Mouse (Mus musculus) urinary bladder, adult 2 months (tissue): ENCODE data around the gene Orc3. TPM values are rescaled to one million over a fixed set of nuclear protein-coding genes. Genes with fewer than 3 reads are reported as not detected.

Experiments used
- DNase-seq: peaks from one replicate; pipeline ENCODE4 v3.0.0; 2022; ENCODE audit warnings: low spot score
- polyA plus RNA-seq: library from polyadenylated mRNA; depleted of rRNA; stranded (reverse); fragments of >200 nt; gene quantifications from 2 replicates; pipeline ENCODE4 v1.2.3, GENCODE M21; 2012; rRNA removed

The Orc3 gene
- polyA plus RNA-seq = 34.3 and 35.3 TPM in 2 replicates

GRCm38 (mm10) chr4:34614630-34615094 is at the start of gene Orc3, which contains the start of gene Rars2:
Orc3 (minus strand) TSS chr4:34614944.
Rars2 (plus strand) TSS chr4:34614957.
- DNase-seq = peak; percentile 89

GRCm38 (mm10) chr4:34661927-34662326 is 47.2 kb upstream of the Orc3 start:
- DNase-seq = no peak

GRCm38 (mm10) chr4:34661514-34661913 is 46.8 kb upstream of the Orc3 start:
- no peak for DNase-seq

- no peak for DNase-seq
Measured at GRCm38 (mm10) chr4:34659012-34659411, 44.3 kb upstream of the Orc3 start.

- no peak for DNase-seq
Measured at GRCm38 (mm10) chr4:34656101-34656500, 41.4 kb upstream of the Orc3 start.

- DNase-seq = no peak
Measured at GRCm38 (mm10) chr4:34653179-34653578, 38.4 kb upstream of the Orc3 start.

- no peak for DNase-seq
Measured at GRCm38 (mm10) chr4:34644779-34645178, 30.0 kb upstream of the Orc3 start.

GRCm38 (mm10) chr4:34640731-34641130 is 26.0 kb upstream of the Orc3 start:
- DNase-seq = no peak

GRCm38 (mm10) chr4:34639745-34640364 is 25.1 kb upstream of the Orc3 start:
- no peak for DNase-seq

- no peak for DNase-seq
Measured at GRCm38 (mm10) chr4:34637851-34638250, 23.1 kb upstream of the Orc3 start.

- no peak for DNase-seq
Measured at GRCm38 (mm10) chr4:34637386-34637785, 22.6 kb upstream of the Orc3 start.

- no peak for DNase-seq
Measured at GRCm38 (mm10) chr4:34636036-34636435, 21.3 kb upstream of the Orc3 start.

- no peak for DNase-seq
Measured at GRCm38 (mm10) chr4:34634129-34634528, 19.4 kb upstream of the Orc3 start.

- no peak for DNase-seq
Measured at GRCm38 (mm10) chr4:34629956-34630355, 15.2 kb upstream of the Orc3 start.

- no peak for DNase-seq
Measured at GRCm38 (mm10) chr4:34626401-34626800, 11.7 kb upstream of the Orc3 start.

GRCm38 (mm10) chr4:34625556-34625955 is 10.8 kb upstream of the Orc3 start:
- DNase-seq = no peak

GRCm38 (mm10) chr4:34616146-34616545 is 1.4 kb upstream of the Orc3 start:
- DNase-seq = no peak

- DNase-seq = no peak
Measured at GRCm38 (mm10) chr4:34615303-34615702, 559 bp upstream of the Orc3 start.

GRCm38 (mm10) chr4:34613571-34614145 is 1.1 kb downstream of the Orc3 start:
- no peak for DNase-seq

GRCm38 (mm10) chr4:34606658-34607057 is 8.1 kb downstream of the Orc3 start:
- DNase-seq = no peak

- DNase-seq = no peak
Measured at GRCm38 (mm10) chr4:34603123-34603522, 11.6 kb downstream of the Orc3 start.

GRCm38 (mm10) chr4:34584871-34585607 is 29.7 kb downstream of the Orc3 start:
- no peak for DNase-seq

- no peak for DNase-seq
Measured at GRCm38 (mm10) chr4:34583427-34583826, 31.3 kb downstream of the Orc3 start.
